Mouse (Mus musculus): ENCODE results near the gene Ammecr1. TPM values are rescaled to one million over a fixed set of nuclear protein-coding genes. Genes with fewer than 3 reads are reported as not detected.

Gene Ammecr1
- 10 to 100 TPM in 1 of 2 experiments, 1 to 10 TPM in 1; 8.8 to 12.3 TPM for total RNA-seq (2023)

GRCm38 (mm10) chrX:142966008-142966966 is at the start of gene Ammecr1:
TSS of gene Ammecr1 (minus strand) at chrX:142966728.

Other genes starting within 250 kb of the Ammecr1 start
- gene Rtl9, start 132.9 kb upstream of the Ammecr1 start, total RNA-seq (2023) = not detected

All from neutrophil, adult 59 days (primary cell).